Mouse (Mus musculus) forebrain, embryonic 11.5 days (tissue): ENCODE measurements at regions not wholly inside any gene's neighbourhood (a gene's known extent, or its start where the extent isn't known, plus 50 kb on each side); places are given as distances from the start of the nearest gene placed in this dataset.

ENCODE experiments used
- ATAC-seq: fragments of 200-750 bp; cut with Nextera tagmentation; replicated peaks from 2 replicates; pipeline ENCODE4 v1.8.0; 2017; ENCODE audit warnings: moderate TSS enrichment; ENCODE audit not compliant: low FRiP score
- DNase-seq: peaks from one replicate; pipeline ENCODE4 v3.0.0-alpha.2; 2017; ENCODE audit warnings: low spot score
- H3K27ac ChIP-seq: fragments of 300-500 bp; sonication (generic); 2 replicates; pipeline ENCODE4 v1.5.1; 2014; ENCODE audit warnings: low read depth, low read length
- H3K27me3 ChIP-seq: fragments of 300-500 bp; sonication (generic); 2 replicates; pipeline ENCODE4 v1.6.1; 2014; ENCODE audit warnings: mild to moderate bottlenecking, low read length, mixed read lengths; ENCODE audit not compliant: control insufficient read depth, insufficient read depth
- H3K36me3 ChIP-seq: fragments of 300-500 bp; sonication (generic); 2 replicates; pipeline ENCODE4 v1.6.1; 2014; ENCODE audit warnings: mild to moderate bottlenecking, low read length, moderate library complexity, mixed read lengths; ENCODE audit not compliant: control insufficient read depth, insufficient read depth
- H3K4me1 ChIP-seq: fragments of 300-500 bp; sonication (generic); replicated peaks from 2 replicates; pipeline ENCODE4 v1.6.1; 2014; ENCODE audit warnings: low read length, mixed read lengths; ENCODE audit not compliant: control insufficient read depth, insufficient read depth
- H3K4me2 ChIP-seq: fragments of 300-500 bp; sonication (generic); 2 replicates; pipeline ENCODE4 v1.6.1; 2014; ENCODE audit warnings: low read depth, mild to moderate bottlenecking, low read length, moderate library complexity, mixed read lengths; ENCODE audit not compliant: severe bottlenecking
- H3K4me3 ChIP-seq: fragments of 300-500 bp; sonication (generic); 2 replicates; pipeline ENCODE4 v1.5.1; 2014; ENCODE audit warnings: low read depth, low read length
- H3K9ac ChIP-seq: fragments of 300-500 bp; sonication (generic); 2 replicates; pipeline ENCODE4 v1.6.1; 2014; ENCODE audit warnings: low read length
- H3K9me3 ChIP-seq: fragments of 300-500 bp; sonication (generic); 2 replicates; pipeline ENCODE4 v1.6.1; 2016; ENCODE audit warnings: low read length, mixed read lengths; ENCODE audit not compliant: control insufficient read depth
- WGBS: fragments of 180-500 bp; shearing (Covaris S2); extraction: QIAGEN DNeasy Blood & Tissue Kit; methylation state at CpG from one replicate; pipeline ENCODE4 v1.1.7; 2014; 5-methylcytosine and 5-hydroxymethylcytosine counted together

- H3K9me3 ChIP-seq = no peaks in the 10 kb centered on the region
- no peak overlapping the region for H3K9ac ChIP-seq
- H3K4me1 ChIP-seq = peaks cover 10% of the 10 kb centered on the region
- H3K4me2 ChIP-seq = no peak overlapping the region
- H3K4me3 ChIP-seq = no peak overlapping the region
- no peaks in the 10 kb centered on the region for H3K36me3 ChIP-seq
- ATAC-seq = no peak
- no peaks in the 10 kb centered on the region for H3K27me3 ChIP-seq
- 58% methylated on average over 14 of the region's 14 CpGs for WGBS
- DNase-seq = no peak
- H3K27ac ChIP-seq = no peak overlapping the region; the same call in 1 of the 2 replicates
Measured at GRCm38 (mm10) chr12:79949101-79949824, 163.6 kb downstream of the Zfp36l1 start.

- no peak overlapping the region for H3K4me2 ChIP-seq
- WGBS = 93% methylated on average over 4 of the region's 4 CpGs
- H3K4me1 ChIP-seq = peaks cover 10% of the 10 kb centered on the region
- no peak overlapping the region for H3K4me3 ChIP-seq
- ATAC-seq = no peak
- no peak overlapping the region for H3K9ac ChIP-seq
- DNase-seq = no peak
- H3K9me3 ChIP-seq = no peaks in the 10 kb centered on the region
- no peaks in the 10 kb centered on the region for H3K27me3 ChIP-seq
- no peaks in the 10 kb centered on the region for H3K36me3 ChIP-seq
- H3K27ac ChIP-seq = no peak overlapping the region
Measured at GRCm38 (mm10) chr12:79947574-79947973, 165.2 kb downstream of the Zfp36l1 start.

- Histone ChIP-seq H3K27me3 (no peaks in the 10 kb centered on the region), H3K4me1 (peaks cover 10% of the 10 kb centered on the region), H3K4me2 (no peak overlapping the region), H3K4me3 (no peak overlapping the region), H3K36me3 (no peaks in the 10 kb centered on the region), H3K9ac (no peak overlapping the region), H3K9me3 (no peaks in the 10 kb centered on the region), H3K27ac (no peak overlapping the region)
- DNase-seq = no peak
- no peak for ATAC-seq
- 87% methylated on average over 10 of the region's 10 CpGs for WGBS
Measured at GRCm38 (mm10) chr12:79946777-79947176, 166.0 kb downstream of the Zfp36l1 start.

GRCm38 (mm10) chr12:79945899-79946298 is 166.9 kb downstream of the Zfp36l1 start:
- no peak overlapping the region for H3K4me2 ChIP-seq
- H3K9ac ChIP-seq = no peak overlapping the region
- no peaks in the 10 kb centered on the region for H3K36me3 ChIP-seq
- 82% methylated on average over 4 of the region's 4 CpGs for WGBS
- H3K4me1 ChIP-seq = peaks cover 10% of the 10 kb centered on the region
- no peak overlapping the region for H3K4me3 ChIP-seq
- DNase-seq (no peak), ATAC-seq (no peak)
- no peaks in the 10 kb centered on the region for H3K9me3 ChIP-seq
- H3K27ac ChIP-seq = no peak overlapping the region; the same call in 1 of the 2 replicates
- H3K27me3 ChIP-seq = no peaks in the 10 kb centered on the region

GRCm38 (mm10) chr12:79944714-79945493 is 167.9 kb downstream of the Zfp36l1 start:
- no peaks in the 10 kb centered on the region for H3K9me3 ChIP-seq
- peak overlapping the region; percentile 34; the same call in 1 of the 2 replicates for H3K27ac ChIP-seq
- no peak for DNase-seq
- H3K4me3 ChIP-seq = no peak overlapping the region
- H3K27me3 ChIP-seq = no peaks in the 10 kb centered on the region
- H3K9ac ChIP-seq = no peak overlapping the region
- 22% methylated on average over 6 of the region's 6 CpGs for WGBS
- no peak overlapping the region for H3K4me2 ChIP-seq
- ATAC-seq = no peak
- H3K36me3 ChIP-seq = no peaks in the 10 kb centered on the region
- peaks cover 10% of the 10 kb centered on the region for H3K4me1 ChIP-seq

GRCm38 (mm10) chr12:79944090-79944489 is 168.7 kb downstream of the Zfp36l1 start:
- Histone ChIP-seq H3K27ac (no peak overlapping the region), H3K27me3 (no peaks in the 10 kb centered on the region), H3K9me3 (no peaks in the 10 kb centered on the region), H3K9ac (no peak overlapping the region), H3K36me3 (no peaks in the 10 kb centered on the region), H3K4me2 (no peak overlapping the region), H3K4me3 (no peak overlapping the region), H3K4me1 (peaks cover 9% of the 10 kb centered on the region)
- 92% methylated on average over 10 of the region's 10 CpGs for WGBS
- ATAC-seq = no peak
- DNase-seq = no peak

GRCm38 (mm10) chr12:79942563-79943131 is 170.2 kb downstream of the Zfp36l1 start:
- 56% methylated on average over 10 of the region's 10 CpGs for WGBS
- Histone ChIP-seq H3K4me1 (peaks cover 8% of the 10 kb centered on the region; the same call in 1 of the 2 replicates), H3K9ac (no peak overlapping the region), H3K36me3 (no peaks in the 10 kb centered on the region), H3K4me3 (no peak overlapping the region), H3K9me3 (no peaks in the 10 kb centered on the region), H3K4me2 (no peak overlapping the region), H3K27me3 (no peaks in the 10 kb centered on the region), H3K27ac (no peak overlapping the region)
- ATAC-seq (no peak), DNase-seq (no peak)

GRCm38 (mm10) chr12:79941828-79942227 is 171.0 kb downstream of the Zfp36l1 start:
- H3K27ac ChIP-seq = no peak overlapping the region
- WGBS = 58% methylated on average over 3 of the region's 3 CpGs
- no peaks in the 10 kb centered on the region for H3K27me3 ChIP-seq
- DNase-seq (no peak), ATAC-seq (no peak)
- H3K4me2 ChIP-seq = no peak overlapping the region
- H3K9me3 ChIP-seq = no peaks in the 10 kb centered on the region
- H3K36me3 ChIP-seq = no peaks in the 10 kb centered on the region
- no peak overlapping the region for H3K9ac ChIP-seq
- peaks cover 8% of the 10 kb centered on the region; the same call in 1 of the 2 replicates for H3K4me1 ChIP-seq
- no peak overlapping the region for H3K4me3 ChIP-seq
